Mouse (Mus musculus): ENCODE data around the gene Adgrb3.

Adgrb3 gene

GRCm38 (mm10) chr1:25281471-25281870 is 548.0 kb downstream of the Adgrb3 start:
- no peak for DNase-seq (ENCODE audit: low spot score)

GRCm38 (mm10) chr1:25250562-25250961 is 578.9 kb downstream of the Adgrb3 start:
- DNase-seq (ENCODE audit: low spot score), result no peak

GRCm38 (mm10) chr1:25242436-25242835 is 587.1 kb downstream of the Adgrb3 start:
- DNase-seq (ENCODE audit: low spot score), result no peak

- no peak for DNase-seq (ENCODE audit: low spot score)
Observed at GRCm38 (mm10) chr1:25229245-25229750, 600.2 kb downstream of the Adgrb3 start.

GRCm38 (mm10) chr1:25228381-25229244 is 600.9 kb downstream of the Adgrb3 start:
- no peak for DNase-seq (ENCODE audit: low spot score)

- no peak for DNase-seq (ENCODE audit: low spot score)
Observed at GRCm38 (mm10) chr1:25227880-25228279, 601.6 kb downstream of the Adgrb3 start.

- no peak for DNase-seq (ENCODE audit: low spot score)
Observed at GRCm38 (mm10) chr1:25204636-25205035, 624.9 kb downstream of the Adgrb3 start.

- DNase-seq (ENCODE audit: low spot score), result no peak
Observed at GRCm38 (mm10) chr1:25199392-25199791, 630.1 kb downstream of the Adgrb3 start.

- DNase-seq (ENCODE audit: low spot score), result no peak
Observed at GRCm38 (mm10) chr1:25191986-25192385, 637.5 kb downstream of the Adgrb3 start.

GRCm38 (mm10) chr1:25189261-25189660 is 640.2 kb downstream of the Adgrb3 start:
- DNase-seq (ENCODE audit: low spot score), result no peak

GRCm38 (mm10) chr1:25185909-25186308 is 643.6 kb downstream of the Adgrb3 start:
- DNase-seq (ENCODE audit: low spot score), result no peak

GRCm38 (mm10) chr1:25181881-25182280 is 647.6 kb downstream of the Adgrb3 start:
- no peak for DNase-seq (ENCODE audit: low spot score)

GRCm38 (mm10) chr1:25180615-25181014 is 648.9 kb downstream of the Adgrb3 start:
- no peak for DNase-seq (ENCODE audit: low spot score)

- DNase-seq (ENCODE audit: low spot score), result no peak
Observed at GRCm38 (mm10) chr1:25179860-25180582, 649.5 kb downstream of the Adgrb3 start.

- no peak for DNase-seq (ENCODE audit: low spot score)
Observed at GRCm38 (mm10) chr1:25178347-25179130, 651.0 kb downstream of the Adgrb3 start.

GRCm38 (mm10) chr1:25167120-25167519 is 662.4 kb downstream of the Adgrb3 start:
- DNase-seq (ENCODE audit: low spot score), result no peak

GRCm38 (mm10) chr1:25166036-25166796 is 663.3 kb downstream of the Adgrb3 start:
- no peak for DNase-seq (ENCODE audit: low spot score)

- no peak for DNase-seq (ENCODE audit: low spot score)
Observed at GRCm38 (mm10) chr1:25163561-25163960, 665.9 kb downstream of the Adgrb3 start.

GRCm38 (mm10) chr1:25146206-25146605 is 683.3 kb downstream of the Adgrb3 start:
- no peak for DNase-seq (ENCODE audit: low spot score)

- DNase-seq (ENCODE audit: low spot score), result no peak
Observed at GRCm38 (mm10) chr1:25132150-25132824, 697.2 kb downstream of the Adgrb3 start.

- DNase-seq (ENCODE audit: low spot score), result no peak
Observed at GRCm38 (mm10) chr1:25115512-25115911, 714.0 kb downstream of the Adgrb3 start.
